Mouse (Mus musculus): ENCODE results near the gene Utp20. TPM values are rescaled to one million over a fixed set of nuclear protein-coding genes. Genes with fewer than 3 reads are reported as not detected.

Gene Utp20
- polyA plus RNA-seq, 1 experiment from 2014 or later: 12.9 TPM

DNA sequence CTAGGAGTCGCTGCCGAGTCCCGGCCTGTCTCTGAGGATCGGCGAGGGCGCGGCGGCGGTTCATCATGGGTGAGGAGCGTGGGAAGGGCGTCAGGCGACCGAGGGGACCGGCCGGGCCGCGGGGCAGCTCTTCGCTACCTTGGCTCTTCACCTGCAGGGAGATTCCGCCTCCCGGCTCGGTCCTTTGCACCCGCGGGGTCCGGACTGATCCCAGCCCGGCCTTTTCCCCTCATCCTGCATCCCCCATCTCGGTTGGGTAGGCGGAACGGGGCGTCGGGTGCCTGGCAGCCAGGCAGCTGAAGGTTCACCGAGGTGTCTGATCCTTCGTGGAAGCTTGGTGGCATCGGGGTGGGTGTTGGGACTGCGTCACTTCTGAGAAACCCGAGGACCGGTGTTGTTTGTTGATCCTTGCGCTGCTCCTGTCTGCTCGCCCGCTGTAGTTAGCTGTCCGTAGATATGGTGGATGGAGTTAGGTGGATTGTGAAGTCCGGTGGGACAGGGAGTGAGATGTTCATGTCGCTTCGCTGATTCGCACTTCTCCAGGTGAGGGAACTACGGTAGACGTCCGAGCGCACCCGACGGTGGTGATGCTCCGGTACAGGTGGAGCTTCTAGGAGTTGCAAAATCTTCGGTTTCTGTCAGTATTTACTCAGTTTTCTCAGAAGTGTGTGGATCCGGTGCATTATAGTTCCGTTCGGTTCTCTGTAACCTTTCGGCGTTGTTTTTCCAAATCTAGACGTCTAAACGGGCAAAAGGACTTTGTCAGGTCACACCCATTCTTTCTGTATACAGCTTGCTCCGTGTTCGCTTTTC is 94.9 kb downstream of the Utp20 start:
- Histone ChIP-seq H3K4me2 (replicated peaks) (peak overlapping the region; percentile 83), H3K36me3 (peaks cover 7% of the 10 kb centered on the region), H3K4me3 (peak overlapping the region; percentile 97), H3K9me3 (no peaks in the 10 kb centered on the region), H3K27ac (replicated peaks) (peak overlapping the region; percentile 69), H3K27me3 (no peaks in the 10 kb centered on the region), H3K4me1 (peaks cover 19% of the 10 kb centered on the region), H3K9ac (replicated peaks) (peak overlapping the region; percentile 93)
- 2% methylated on average over 61 of the region's 61 CpGs for WGBS
- peak; percentile 39 for ATAC-seq (replicated peaks)

DNA sequence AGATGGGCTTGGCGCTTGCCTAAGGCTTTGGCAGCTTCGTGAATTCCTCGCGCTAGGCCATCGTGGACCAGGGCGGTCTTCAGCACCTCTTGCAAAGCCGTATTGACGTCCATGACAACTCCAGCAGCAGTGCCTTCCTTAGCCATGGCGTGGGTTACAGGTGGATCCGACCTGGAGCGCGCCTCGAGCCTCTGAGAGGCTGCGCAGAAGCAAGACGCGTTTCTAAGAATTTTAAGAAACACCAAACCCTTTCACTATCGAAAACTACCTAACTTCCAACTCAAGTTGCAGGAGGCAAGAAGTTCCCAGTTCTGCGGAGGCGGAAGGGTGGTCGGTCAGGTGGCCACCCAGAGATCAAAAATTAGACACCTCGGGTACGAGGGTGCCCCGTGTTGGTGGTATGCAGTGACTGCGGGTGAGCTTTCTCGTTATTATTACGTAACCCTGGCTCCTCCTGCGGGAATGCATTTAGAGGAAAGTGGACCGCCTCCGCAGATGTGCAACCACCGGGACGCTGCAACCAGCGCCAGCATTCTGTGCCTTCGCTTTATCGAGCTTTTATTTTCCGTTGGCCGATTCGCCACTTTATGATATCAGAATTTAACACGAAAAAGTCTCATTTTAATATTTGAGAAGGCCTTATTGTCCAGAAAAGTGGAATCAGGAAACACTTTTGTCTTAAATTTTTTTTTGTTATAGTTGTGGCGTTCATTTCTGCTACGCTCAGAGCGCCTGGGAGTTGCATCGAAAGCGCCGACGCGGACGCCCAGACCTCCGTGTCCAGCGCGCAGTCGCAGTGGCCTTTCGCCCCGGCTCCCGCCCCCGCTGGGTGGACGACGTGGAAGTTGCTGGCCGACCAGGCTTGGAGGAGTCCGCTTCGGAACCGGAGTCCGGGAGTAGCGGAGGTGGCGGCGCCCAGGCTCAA is 95.8 kb downstream of the Utp20 start, which contains the start of gene Arl1:
Arl1 (plus strand) TSS at position 288 of the 925 bp plus-strand sequence.
- H3K27ac ChIP-seq (replicated peaks): peak within 1 kb of the TSS; percentile 69
- H3K27me3 ChIP-seq: no peaks in the 10 kb centered on the region
- no peaks in the 10 kb centered on the region for H3K36me3 ChIP-seq
- peaks cover 19% of the 10 kb centered on the region for H3K4me1 ChIP-seq
- H3K4me2 ChIP-seq (replicated peaks): peak within 1 kb of the TSS; percentile 83
- under 1% methylated on average over 65 of the region's 65 CpGs for WGBS
- no peaks in the 10 kb centered on the region for H3K9me3 ChIP-seq
- peak; percentile 95 for ATAC-seq (replicated peaks)
- H3K4me3 ChIP-seq: peak within 1 kb of the TSS; percentile 97
- H3K9ac ChIP-seq (replicated peaks): peak within 1 kb of the TSS; percentile 93

DNA sequence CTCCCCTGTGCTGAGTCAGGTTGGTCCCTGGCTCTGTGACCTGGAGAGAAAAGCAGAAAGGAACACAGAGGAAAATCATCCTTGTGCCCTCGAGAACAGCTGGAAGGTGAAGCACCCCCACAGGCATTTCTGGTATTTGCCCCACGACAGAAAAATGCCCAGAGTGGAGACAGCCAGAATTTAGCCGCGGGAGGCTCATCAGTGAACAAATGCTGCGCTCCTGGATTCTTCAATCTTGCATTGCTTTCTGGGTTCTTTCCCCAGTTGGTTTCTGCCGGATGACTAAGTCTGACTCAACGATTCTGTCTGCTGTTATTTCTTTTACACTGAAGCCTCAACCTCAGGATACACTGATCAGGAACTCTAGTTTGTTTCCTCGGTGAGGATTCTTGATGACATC is 98.4 kb downstream of the Utp20 start:
- Histone ChIP-seq H3K27ac (replicated peaks) (no peak overlapping the region), H3K4me1 (peaks cover 17% of the 10 kb centered on the region), H3K9me3 (no peaks in the 10 kb centered on the region), H3K27me3 (no peaks in the 10 kb centered on the region), H3K9ac (replicated peaks) (no peak overlapping the region), H3K4me3 (no peak overlapping the region), H3K36me3 (no peaks in the 10 kb centered on the region), H3K4me2 (replicated peaks) (no peak overlapping the region)
- WGBS: 79% methylated on average over 8 of the region's 8 CpGs
- no peak for ATAC-seq (replicated peaks)

DNA sequence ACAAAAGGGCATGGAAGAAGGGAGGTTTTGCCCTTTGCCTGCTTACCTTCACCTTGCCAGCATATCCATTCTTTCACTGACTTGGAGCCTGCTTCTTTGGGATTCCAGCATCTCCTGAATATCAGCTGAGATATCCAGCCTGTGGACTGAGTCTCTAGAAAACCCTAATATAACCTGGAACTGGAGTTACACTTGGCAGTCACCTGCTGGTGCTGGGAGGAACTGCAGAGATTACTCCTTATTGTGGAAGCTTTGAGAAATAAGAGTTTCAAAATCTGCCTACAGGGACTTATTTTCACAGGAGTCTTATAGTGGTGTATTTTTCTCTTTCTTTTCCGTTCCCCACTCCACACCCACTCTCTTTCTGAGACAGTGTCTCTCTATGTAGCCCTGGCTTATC is 99.5 kb downstream of the Utp20 start:
- Histone ChIP-seq H3K4me2 (replicated peaks) (no peak overlapping the region), H3K9ac (replicated peaks) (no peak overlapping the region), H3K27me3 (no peaks in the 10 kb centered on the region), H3K27ac (replicated peaks) (no peak overlapping the region), H3K4me1 (peaks cover 8% of the 10 kb centered on the region), H3K9me3 (no peaks in the 10 kb centered on the region), H3K36me3 (no peaks in the 10 kb centered on the region), H3K4me3 (no peak overlapping the region)
- no peak for ATAC-seq (replicated peaks)
- WGBS: 58% methylated on average over 1 of the region's 1 CpGs

DNA sequence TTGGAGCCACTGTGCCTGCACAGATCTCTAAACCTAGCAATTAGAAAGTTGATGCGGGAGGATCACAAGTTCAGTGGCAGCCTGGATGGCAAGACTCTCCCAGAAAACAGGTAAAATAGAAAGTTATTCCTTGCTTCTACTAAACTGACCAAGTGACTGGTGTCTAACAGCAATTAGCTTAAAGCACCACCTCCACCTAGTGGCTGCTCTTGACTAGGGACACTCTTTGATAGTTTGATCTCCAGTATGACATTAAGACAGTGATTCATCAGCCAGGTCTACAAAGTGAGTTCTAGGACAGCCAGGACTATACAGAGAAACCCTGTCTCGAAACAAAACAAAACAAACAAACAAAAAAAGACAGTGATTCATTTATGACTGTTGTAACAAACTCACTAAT is 101.3 kb downstream of the Utp20 start:
- no peaks in the 10 kb centered on the region for H3K36me3 ChIP-seq
- no peak for ATAC-seq (replicated peaks)
- peaks cover 3% of the 10 kb centered on the region for H3K4me1 ChIP-seq
- H3K4me3 ChIP-seq: no peak overlapping the region
- no peaks in the 10 kb centered on the region for H3K27me3 ChIP-seq
- no peak overlapping the region for H3K9ac ChIP-seq (replicated peaks)
- WGBS: 50% methylated on average over 2 of the region's 2 CpGs
- H3K27ac ChIP-seq (replicated peaks): no peak overlapping the region
- H3K4me2 ChIP-seq (replicated peaks): no peak overlapping the region
- H3K9me3 ChIP-seq: no peaks in the 10 kb centered on the region

DNA sequence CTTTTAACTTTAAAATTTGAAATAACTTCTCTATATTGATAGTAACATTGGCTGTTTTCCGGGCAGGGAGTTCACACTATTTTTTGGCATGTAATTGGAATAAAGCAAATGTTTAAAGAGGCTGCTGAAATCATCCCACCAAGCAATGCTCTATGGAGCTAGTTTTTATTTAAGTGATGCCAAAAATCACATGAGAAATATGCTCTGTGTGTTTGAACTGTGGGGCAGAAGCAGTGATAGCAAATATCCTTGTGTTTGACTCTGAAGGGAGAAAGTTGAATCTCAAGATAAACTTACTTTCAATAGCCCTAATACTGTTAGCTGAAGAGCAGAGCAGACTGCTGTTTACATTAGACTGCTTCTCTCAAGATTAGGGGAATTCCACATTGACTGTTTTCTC is 107.0 kb downstream of the Utp20 start:
- H3K9ac ChIP-seq (replicated peaks): no peak overlapping the region
- H3K36me3 ChIP-seq: no peaks in the 10 kb centered on the region
- H3K27me3 ChIP-seq: no peaks in the 10 kb centered on the region
- H3K4me3 ChIP-seq: no peak overlapping the region
- no peak for ATAC-seq (replicated peaks)
- no peaks in the 10 kb centered on the region for H3K9me3 ChIP-seq
- H3K27ac ChIP-seq (replicated peaks): no peak overlapping the region
- H3K4me1 ChIP-seq: no peaks in the 10 kb centered on the region
- 88% methylated on average over 1 of the region's 1 CpGs for WGBS
- no peak overlapping the region for H3K4me2 ChIP-seq (replicated peaks)

DNA sequence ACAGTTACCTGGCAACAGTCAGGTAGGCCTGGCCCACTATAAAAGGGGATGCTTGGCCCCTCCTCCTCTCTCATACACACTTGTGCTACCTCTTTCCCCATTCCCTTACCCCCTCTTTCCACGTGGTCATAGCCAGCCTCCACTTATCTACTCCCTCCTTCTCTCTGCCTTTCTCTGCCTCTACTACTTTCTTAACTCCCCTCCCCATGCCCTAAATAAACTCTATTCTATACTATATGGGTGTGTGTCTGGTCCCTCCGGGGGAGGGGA is 108.9 kb downstream of the Utp20 start:
- H3K27me3 ChIP-seq: no peaks in the 10 kb centered on the region
- 45% methylated on average over 2 of the region's 2 CpGs for WGBS
- H3K4me1 ChIP-seq: no peaks in the 10 kb centered on the region
- H3K4me2 ChIP-seq (replicated peaks): no peak overlapping the region
- H3K9ac ChIP-seq (replicated peaks): no peak overlapping the region
- ATAC-seq (replicated peaks): no peak
- no peaks in the 10 kb centered on the region for H3K9me3 ChIP-seq
- no peak overlapping the region for H3K4me3 ChIP-seq
- H3K36me3 ChIP-seq: no peaks in the 10 kb centered on the region
- H3K27ac ChIP-seq (replicated peaks): no peak overlapping the region

DNA sequence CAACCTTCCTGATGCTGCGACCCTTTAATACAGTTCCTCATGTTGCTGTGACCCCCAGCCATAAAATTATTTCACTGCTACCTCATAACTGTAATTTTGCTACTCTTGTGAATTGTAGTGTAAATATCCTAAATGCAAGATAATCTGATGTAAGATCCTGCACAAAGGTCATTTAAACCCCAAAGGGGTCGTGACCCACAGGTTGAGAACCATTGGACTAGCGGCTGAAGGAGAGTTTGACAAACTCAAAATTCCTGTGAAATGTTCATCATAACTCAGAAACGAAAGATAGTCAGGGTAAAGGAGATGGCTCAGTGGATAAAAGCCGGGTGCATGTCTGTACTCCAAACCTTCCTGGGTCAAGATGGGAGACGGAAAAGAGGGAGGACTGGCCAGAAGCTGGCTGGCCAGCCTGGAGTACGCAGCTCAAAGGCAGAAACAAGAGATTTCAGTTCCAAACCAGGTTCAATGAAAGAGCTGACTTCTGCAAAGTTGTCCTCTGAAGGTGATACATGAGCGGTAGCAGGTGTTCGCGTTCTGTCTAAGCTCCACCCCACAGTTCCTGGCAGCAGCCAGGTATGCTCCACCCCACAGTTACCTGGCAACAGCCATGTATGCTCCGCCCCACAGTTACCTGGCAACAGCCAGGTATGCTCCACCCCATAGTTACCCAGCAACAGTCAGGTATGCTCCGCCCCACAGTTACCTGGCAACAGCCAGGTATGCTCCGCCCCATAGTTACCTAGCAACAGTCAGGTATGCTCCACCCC is 109.4 kb downstream of the Utp20 start:
- Histone ChIP-seq H3K36me3 (no peaks in the 10 kb centered on the region), H3K4me2 (replicated peaks) (no peak overlapping the region), H3K9ac (replicated peaks) (no peak overlapping the region), H3K9me3 (no peaks in the 10 kb centered on the region), H3K4me3 (no peak overlapping the region), H3K27me3 (no peaks in the 10 kb centered on the region), H3K27ac (replicated peaks) (no peak overlapping the region), H3K4me1 (no peaks in the 10 kb centered on the region)
- no peak for ATAC-seq (replicated peaks)
- 59% methylated on average over 13 of the region's 13 CpGs for WGBS

DNA sequence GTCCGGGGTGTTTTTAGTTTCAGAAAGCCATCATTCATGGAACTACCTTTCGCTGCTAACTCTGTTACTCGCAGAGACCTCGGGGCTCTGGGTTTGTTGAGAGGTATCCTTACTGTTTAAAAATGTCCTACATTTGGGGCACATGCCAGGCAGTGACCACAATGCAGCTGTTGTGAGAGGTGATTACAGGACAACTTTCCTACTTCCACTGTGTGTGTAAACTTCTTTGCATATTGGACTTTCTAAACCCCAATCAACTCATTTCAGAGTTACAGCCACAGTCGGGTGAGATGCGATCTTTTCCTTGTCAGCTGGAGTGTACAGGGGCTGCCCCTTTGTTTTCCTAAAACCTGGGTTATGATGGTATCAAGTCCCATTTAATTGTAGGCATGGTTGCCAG is 111.0 kb downstream of the Utp20 start:
- no peaks in the 10 kb centered on the region for H3K27me3 ChIP-seq
- H3K4me1 ChIP-seq: no peaks in the 10 kb centered on the region
- no peak overlapping the region for H3K4me3 ChIP-seq
- no peaks in the 10 kb centered on the region for H3K9me3 ChIP-seq
- ATAC-seq (replicated peaks): no peak
- 73% methylated on average over 6 of the region's 6 CpGs for WGBS
- H3K9ac ChIP-seq (replicated peaks): no peak overlapping the region
- H3K36me3 ChIP-seq: no peaks in the 10 kb centered on the region
- H3K4me2 ChIP-seq (replicated peaks): no peak overlapping the region
- no peak overlapping the region for H3K27ac ChIP-seq (replicated peaks)

DNA sequence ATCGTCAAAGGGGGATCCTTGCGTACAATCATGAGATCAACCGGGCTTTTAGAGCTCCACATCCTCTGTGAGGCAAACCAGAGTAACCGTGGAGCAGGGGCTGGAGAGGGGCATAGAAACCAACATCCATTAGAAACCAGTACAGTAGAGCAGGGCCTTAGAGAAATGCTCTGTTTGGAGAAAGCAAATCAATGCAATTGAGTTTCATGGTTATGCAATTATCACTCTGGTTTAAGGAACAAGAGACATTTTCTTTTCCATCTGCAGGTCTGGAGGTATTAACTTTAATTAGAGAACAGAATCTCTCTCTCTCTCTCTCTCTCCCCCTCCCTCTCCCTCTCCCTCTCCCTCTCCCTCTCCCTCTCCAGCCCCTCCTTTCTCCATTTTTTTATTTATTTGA is 111.9 kb downstream of the Utp20 start:
- Histone ChIP-seq H3K9me3 (no peaks in the 10 kb centered on the region), H3K4me3 (no peak overlapping the region)
- WGBS: 85% methylated on average over 4 of the region's 4 CpGs

DNA sequence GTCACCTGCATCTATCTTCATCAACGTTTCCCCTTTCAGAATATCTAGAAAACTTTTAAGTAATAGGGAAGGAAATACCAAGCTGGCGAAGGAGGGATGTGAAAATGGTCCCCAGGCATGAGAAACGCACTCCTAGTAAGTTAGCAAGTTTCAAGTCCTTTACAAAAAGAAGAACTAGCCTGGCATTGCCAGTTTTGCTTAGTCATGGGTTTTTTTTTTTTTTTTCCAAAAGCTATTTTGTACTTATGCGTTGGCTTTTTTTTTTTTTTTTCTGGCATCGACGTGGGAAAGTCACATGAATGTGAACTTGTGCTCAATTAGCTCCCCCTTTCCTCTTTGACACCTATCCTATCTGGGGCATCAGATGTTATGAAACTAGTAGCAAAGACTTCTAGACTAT is 114.2 kb downstream of the Utp20 start:
- Histone ChIP-seq H3K36me3 (no peaks in the 10 kb centered on the region), H3K9ac (replicated peaks) (no peak overlapping the region), H3K4me2 (replicated peaks) (no peak overlapping the region), H3K9me3 (no peaks in the 10 kb centered on the region), H3K4me3 (no peak overlapping the region), H3K27me3 (no peaks in the 10 kb centered on the region), H3K27ac (replicated peaks) (no peak overlapping the region), H3K4me1 (no peaks in the 10 kb centered on the region)
- no peak for ATAC-seq (replicated peaks)
- 81% methylated on average over 6 of the region's 6 CpGs for WGBS

More for the DNA sequence above, 111.9 kb downstream of the Utp20 start:
- Histone ChIP-seq H3K4me2 (replicated peaks) (no peak overlapping the region), H3K4me1 (no peaks in the 10 kb centered on the region), H3K27me3 (no peaks in the 10 kb centered on the region), H3K9ac (replicated peaks) (no peak overlapping the region), H3K36me3 (no peaks in the 10 kb centered on the region), H3K27ac (replicated peaks) (no peak overlapping the region)
- ATAC-seq (replicated peaks): no peak
